Mouse (Mus musculus) spleen, embryonic (tissue): ENCODE measurements around the gene Kif11.

Source experiments
- CTCF ChIA-PET: fragments of 350-600 bp; sonication (Branson Sonifier 250); formaldehyde crosslinking; loops from one replicate; lab custom pipeline; 2022; lab: Charles Lee

The Kif11 gene

DNA sequence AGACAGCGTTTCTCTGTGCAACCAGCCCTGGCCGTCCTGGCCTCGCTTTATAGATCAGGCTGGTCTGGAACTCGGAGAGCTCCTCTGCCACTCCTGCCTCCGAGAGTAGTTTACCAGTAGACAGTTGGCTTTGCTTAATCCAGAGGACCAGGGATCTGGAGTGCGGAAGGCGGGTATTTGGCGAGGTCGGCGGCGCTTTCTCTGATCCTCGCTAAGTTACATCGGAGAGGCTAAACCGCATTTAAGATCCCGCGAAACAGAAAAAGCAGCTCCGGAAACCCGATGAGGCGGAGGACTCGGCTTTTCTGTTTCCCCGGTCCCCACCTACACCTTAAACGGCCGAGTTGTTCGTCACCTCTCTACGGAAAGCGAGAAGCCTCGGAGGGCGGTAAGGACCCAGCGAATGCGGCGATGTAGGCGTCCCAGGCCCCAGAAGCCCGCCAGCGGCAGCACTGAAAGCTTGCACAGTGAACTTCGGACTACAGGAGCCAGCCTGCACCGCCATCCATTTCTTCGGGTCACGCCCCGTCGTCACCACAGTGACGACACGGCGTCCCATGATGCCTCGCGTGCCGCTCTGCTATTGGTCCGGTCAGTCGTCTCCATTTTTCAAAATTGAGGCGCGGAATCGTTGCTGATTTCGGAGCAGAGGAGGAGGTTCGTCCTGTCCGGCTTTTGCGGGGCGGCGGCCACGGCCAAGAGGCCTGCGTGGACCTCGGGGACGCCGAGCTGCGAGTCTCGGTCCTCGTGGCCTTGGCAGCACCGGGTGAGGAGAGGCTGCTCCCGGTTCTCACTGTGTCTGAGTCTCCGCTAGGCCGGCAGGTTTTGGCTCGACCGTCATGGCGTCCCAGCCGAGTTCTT is at the start of gene Kif11:
Kif11 (plus strand) TSS at position 649 of the 861 bp plus-strand sequence.
- CTCF ChIA-PET: interaction anchor here (0.6 to 0.7 kb wide), 2 partner anchors 42 to 174 kb away, joined by 4 to 7 read pairs; partner anchors contain the start of gene Exoc6

DNA sequence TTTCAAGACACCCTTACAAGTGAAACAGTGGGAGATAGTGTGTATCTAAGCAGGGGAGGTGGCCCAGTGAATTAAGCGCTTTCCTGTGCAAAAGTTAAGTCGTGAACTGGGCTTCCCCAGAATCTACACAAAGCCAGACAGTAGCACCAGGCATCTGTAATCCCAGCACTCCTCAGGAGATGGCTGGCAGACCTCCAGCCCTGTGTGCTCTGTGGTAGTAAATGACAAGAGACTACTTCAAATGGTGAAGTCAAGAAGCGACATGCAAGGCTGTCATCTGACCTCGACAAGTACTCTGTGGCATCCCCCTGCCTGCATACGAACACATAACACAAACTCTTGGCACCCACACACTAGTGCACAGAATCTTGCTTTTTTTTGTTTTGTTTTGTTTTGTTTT is 49.0 kb upstream of the Kif11 start:
- CTCF ChIA-PET: no interaction called here

GRCm38 (mm10) chr19:37332726-37333125 is 43.5 kb upstream of the Kif11 start:
- CTCF ChIA-PET: no interaction called here

DNA sequence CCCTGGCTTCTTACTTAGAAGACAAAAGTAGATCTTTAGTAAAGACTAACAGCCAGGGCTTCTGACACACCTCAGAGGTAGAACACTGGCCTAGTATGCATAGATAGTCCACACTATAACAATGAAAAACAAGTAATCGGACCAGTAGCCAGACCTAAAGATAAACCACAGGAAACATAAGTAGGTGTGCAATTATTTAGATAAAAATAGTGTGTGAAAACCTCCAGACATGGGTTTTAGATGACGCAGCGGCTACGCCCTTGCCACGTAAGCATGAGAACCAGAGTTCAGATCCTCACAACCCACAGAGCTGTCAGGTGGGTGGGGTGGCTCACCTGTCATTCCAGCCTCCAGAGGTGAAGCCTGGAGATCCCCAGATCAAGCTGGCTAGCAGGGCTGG is 42.8 kb upstream of the Kif11 start:
- CTCF ChIA-PET: interaction anchor here (0.6 kb wide), 1 partner anchor 214 kb away, joined by 4 read pairs; no protein-coding TSS in a partner anchor

GRCm38 (mm10) chr19:37335392-37335791 is 40.8 kb upstream of the Kif11 start:
- CTCF ChIA-PET: no interaction called here

GRCm38 (mm10) chr19:37337752-37338151 is 38.5 kb upstream of the Kif11 start, which contains the start of gene Ide:
Gene Ide (minus strand): TSS chr19:37337852.
- CTCF ChIA-PET: interaction anchor here (0.6 kb wide), 1 partner anchor 193 kb away, joined by 3 read pairs; no protein-coding TSS in a partner anchor

GRCm38 (mm10) chr19:37340495-37340894 is 35.7 kb upstream of the Kif11 start:
- CTCF ChIA-PET: no interaction called here

DNA sequence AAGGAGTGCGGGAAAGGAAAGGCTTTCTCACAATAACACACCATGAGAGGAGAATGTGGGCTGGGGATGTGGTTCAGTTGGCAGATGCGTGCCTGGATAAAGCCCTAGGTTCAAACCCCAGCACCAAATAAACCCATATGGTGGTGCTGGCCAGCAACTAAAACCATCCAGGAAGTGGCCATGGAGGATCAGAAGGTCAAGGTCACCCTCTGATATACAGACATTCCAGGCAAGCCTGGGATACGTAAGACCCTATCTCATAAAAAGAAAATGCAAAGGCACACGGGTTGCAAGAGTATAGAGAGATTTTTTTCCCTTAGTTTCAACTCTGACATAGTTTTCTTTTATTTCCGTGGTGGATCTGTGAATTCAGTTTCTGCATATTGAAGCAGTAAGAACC is 35.3 kb upstream of the Kif11 start:
- CTCF ChIA-PET: no interaction called here

- CTCF ChIA-PET: no interaction called here
Observed at GRCm38 (mm10) chr19:37343899-37344298, 32.3 kb upstream of the Kif11 start.

GRCm38 (mm10) chr19:37346258-37346657 is 29.9 kb upstream of the Kif11 start:
- CTCF ChIA-PET: no interaction called here

DNA sequence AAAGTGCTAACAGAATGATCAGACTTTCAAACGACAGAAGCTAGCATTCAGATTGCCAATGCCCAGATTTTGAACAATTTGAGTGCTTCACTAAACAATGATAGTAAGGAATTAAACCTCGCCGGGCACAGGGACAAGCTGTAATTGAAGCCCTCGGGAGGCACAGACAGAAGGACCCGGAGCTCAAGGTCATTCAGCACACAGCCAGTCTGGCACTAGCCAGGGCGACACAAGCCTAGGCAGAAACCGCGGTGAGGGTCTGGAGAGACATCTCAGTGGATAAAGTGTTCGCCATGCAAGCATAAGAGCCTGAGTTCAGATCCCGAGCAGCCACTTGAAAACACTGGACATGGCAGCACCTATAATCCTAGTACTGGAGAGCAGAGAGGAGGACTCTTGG is 27.9 kb upstream of the Kif11 start:
- CTCF ChIA-PET: no interaction called here

DNA sequence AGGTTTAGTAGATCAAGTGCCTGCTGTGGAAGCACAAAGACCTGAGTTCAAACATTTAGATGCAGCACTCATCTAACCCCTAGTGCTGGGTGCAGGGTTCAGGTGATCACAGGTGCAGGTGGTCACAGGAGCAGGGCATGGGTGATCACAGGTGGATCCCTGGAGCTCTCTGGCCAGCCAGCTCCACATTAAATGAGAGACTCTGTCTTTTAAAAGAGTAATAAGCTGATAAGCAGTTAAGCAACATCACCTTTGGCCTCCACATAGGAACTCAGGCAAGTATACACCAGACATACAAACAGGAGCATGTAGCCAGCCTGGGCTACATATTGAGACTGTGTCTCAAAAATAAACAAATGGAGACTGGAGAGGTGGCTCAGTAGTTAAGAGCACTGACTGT is 27.3 kb upstream of the Kif11 start:
- CTCF ChIA-PET: no interaction called here

GRCm38 (mm10) chr19:37352756-37353155 is 23.4 kb upstream of the Kif11 start:
- CTCF ChIA-PET: no interaction called here

GRCm38 (mm10) chr19:37353331-37353730 is 22.9 kb upstream of the Kif11 start:
- CTCF ChIA-PET: no interaction called here

- CTCF ChIA-PET: no interaction called here
Observed at GRCm38 (mm10) chr19:37360044-37360443, 16.2 kb upstream of the Kif11 start.

DNA sequence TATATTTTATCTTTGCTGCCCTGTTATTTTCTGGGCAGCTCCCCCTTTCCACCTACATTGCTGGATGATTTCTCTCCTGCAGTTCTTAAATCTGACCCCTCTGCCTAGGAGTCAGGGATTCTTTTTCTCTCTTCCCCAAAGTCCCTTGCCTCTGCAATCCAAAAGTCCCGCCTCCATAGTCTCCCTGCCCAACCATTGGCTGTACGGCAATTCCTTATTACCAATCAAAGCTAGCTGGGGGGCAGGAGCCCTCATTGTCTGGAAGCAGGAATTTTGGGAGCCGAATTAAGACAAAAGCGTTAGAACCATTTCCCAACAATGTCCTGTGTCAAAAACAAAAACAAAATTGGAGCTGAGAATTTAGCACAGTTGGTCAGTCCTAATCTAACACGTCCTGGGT is 13.7 kb upstream of the Kif11 start:
- CTCF ChIA-PET: interaction anchor here (0.6 kb wide), 1 partner anchor 1065 kb away, joined by 9 read pairs; no protein-coding TSS in a partner anchor

DNA sequence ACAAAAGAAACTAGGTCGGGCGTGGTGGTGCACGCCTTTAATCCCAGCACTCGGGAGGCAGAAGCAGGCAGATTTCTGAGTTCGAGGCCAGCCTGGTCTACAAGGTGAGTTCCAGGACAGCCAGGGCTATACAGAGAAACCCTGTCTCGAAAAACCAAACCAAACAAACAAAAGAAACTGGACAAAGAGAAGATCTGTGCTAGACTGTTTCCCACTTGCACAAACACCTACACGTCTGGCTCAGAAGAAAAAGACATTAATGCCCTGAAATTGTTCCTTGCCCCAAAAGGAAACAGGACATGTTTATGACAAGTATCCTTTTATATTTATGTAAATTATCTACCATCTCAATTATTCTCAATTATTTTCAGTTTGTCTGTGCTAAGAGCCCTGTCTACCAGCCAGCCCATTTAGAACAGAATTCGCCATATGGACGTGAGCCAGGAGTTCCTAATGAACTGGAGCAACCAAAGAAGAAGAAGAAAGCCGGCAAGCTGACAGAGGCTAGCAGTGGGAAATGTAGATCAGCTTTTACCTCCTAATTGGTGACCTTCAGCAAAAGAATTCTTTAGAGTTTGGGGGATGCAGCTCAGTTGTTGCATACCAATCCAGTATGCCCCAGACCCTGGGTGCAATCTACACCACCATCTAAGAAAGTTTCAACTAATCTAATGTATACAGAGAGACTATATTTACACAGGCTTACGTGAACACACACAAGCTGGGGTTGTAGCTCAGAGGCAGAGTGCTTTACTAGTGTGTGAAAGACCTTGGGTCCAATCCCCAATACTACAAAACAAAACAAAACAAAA is 12.9 kb upstream of the Kif11 start:
- CTCF ChIA-PET: no interaction called here

DNA sequence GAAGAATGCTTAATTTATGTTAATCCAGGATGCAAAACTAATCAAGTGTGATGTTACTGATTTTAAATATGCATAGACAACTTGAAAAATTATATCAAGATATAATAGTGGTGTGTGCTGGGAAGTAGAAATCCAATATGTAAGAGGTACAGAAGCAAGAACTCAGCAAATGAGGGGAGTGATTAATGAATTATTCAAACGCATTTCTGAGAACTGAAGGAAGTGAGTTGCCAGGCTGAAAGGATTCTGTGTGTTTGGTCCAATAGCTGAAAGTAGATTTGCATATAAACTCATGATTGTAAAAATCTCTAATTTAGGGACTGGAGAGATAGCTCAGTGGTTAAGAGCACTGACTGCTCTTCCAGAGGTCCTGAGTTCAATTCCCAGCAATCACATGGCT is 7.2 kb upstream of the Kif11 start:
- CTCF ChIA-PET: interaction anchor here (0.6 to 0.9 kb wide), 2 partner anchors 21 to 454 kb away, joined by 3 to 5 read pairs; no protein-coding TSS in a partner anchor

DNA sequence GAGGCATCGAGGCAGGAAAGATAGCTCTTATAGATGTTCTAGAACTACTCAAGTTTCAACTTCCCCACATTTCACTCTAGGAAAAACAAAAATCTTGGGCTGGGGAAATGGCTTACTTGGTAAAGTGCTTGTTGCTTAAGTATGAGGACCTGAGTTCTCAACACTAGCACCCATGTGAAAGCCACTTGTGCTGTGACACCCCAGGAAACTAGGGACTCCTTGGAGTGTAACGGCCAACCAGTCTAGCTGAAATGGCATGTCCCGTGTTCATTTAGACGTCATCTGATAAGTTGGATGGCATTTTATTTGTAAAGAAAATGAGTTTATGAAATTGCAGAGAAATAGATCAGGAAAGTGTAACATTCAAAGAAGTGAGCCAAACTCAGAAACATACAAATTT is 6.3 kb upstream of the Kif11 start:
- CTCF ChIA-PET: interaction anchor here (0.7 to 0.9 kb wide), 2 partner anchors 35 to 455 kb away, joined by 3 read pairs; no protein-coding TSS in a partner anchor

DNA sequence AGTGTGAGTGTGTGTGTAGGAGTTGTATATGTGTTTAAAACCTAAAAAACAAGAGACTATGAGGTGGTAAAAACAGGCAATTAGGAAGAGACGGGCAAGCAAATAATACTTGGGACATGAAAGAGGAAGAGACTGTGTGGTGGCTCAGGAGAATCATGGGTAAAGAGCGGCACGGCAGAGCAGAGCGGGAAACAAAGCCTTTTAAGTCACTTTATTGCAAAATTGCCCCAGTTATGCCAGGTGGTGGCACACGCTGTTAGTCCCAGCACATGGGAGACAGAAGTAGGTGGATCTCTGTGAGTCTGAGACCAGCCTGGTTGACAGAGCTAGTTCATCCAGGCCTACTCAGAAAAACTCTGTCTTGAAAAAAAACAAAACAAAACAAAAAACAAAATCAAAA is 5.8 kb upstream of the Kif11 start:
- CTCF ChIA-PET: interaction anchor here (0.6 to 0.7 kb wide), 3 partner anchors 35 to 441 kb away, joined by 3 to 6 read pairs (median 3); no protein-coding TSS in a partner anchor

- CTCF ChIA-PET: interaction anchor here (0.6 to 0.7 kb wide), 3 partner anchors 43 to 454 kb away, joined by 5 to 7 read pairs (median 6); no protein-coding TSS in a partner anchor
Observed at GRCm38 (mm10) chr19:37374941-37375754, 1.1 kb upstream of the Kif11 start.
